ENCODE assay signal across 23 mouse cellular contexts in genomic region chr12:108715854-108716253, GRCm38 (mm10). TPM values are rescaled to one million over a fixed set of nuclear protein-coding genes. Genes with fewer than 3 reads are reported as not detected.
DNase-seq lines count a peak whose midpoint lies in the region; ATAC-seq lines count a peak whose summit lies in the region.
"Had no signal": no experiment of that assay in that cellular context is flagged by ENCODE, and none has a peak within 500 bp of the region (broad histone marks: within the 10 kb centered on the region; RNA-seq: fewer than 3 reads in every experiment).

No protein-coding gene starts in this region.

- H3K36me3 ChIP-seq in heart, embryonic 12.5 days, result no peaks in the 10 kb centered on the region
- no peaks in the 10 kb centered on the region for H3K36me3 ChIP-seq in lung, embryonic 15.5 days
- H3K36me3 ChIP-seq: embryonic facial prominence, embryonic 10.5 days; embryonic facial prominence, embryonic 12.5 days; forebrain, embryonic 15.5 days; G1E had no signal

- DNase-seq in heart, adult 11 months, result peak; percentile 71
- no peak for DNase-seq in lung, postnatal 14 days
- DNase-seq in urinary bladder, adult 2 months (ENCODE audit: low spot score), result peak; percentile 11
- DNase-seq in urinary bladder, adult 18-20 months (ENCODE audit: low spot score in 2 of 2), result no peak
- DNase-seq: adrenal gland, adult 8-10 months; adrenal gland, postnatal 14 days; adrenal gland, postnatal 36 days; B cell, adult 2 months; cerebellum, adult 11-12 months; cerebellum, adult 2 months; cerebellum, adult 9-10 months; cerebellum, postnatal 10 days; cerebellum, postnatal 25 days had no signal

- no peak overlapping the region for H3K27ac ChIP-seq in heart, embryonic 12.5 days (ENCODE audit: poor library complexity, severe bottlenecking)
- H3K27ac ChIP-seq in lung, embryonic 15.5 days, result peak overlapping the region; percentile 58; the same call in 1 of the 2 replicates
- H3K27ac ChIP-seq: embryonic facial prominence, embryonic 10.5 days; embryonic facial prominence, embryonic 12.5 days; forebrain, embryonic 13.5 days; forebrain, embryonic 15.5 days had no signal

- no peaks in the 10 kb centered on the region for H3K27me3 ChIP-seq in heart, embryonic 12.5 days (replicated peaks)
- H3K27me3 ChIP-seq in lung, embryonic 15.5 days, result no peaks in the 10 kb centered on the region
- H3K27me3 ChIP-seq: embryonic facial prominence, embryonic 12.5 days; forebrain, embryonic 13.5 days; forebrain, embryonic 15.5 days; Patski had no signal

- no peak overlapping the region for H3K9ac ChIP-seq in heart, embryonic 12.5 days
- no peak overlapping the region for H3K9ac ChIP-seq in lung, embryonic 15.5 days
- H3K9ac ChIP-seq: embryonic facial prominence, embryonic 12.5 days; forebrain, embryonic 13.5 days; forebrain, embryonic 15.5 days had no signal

- H3K4me2 ChIP-seq in heart, embryonic 12.5 days, result no peak overlapping the region
- H3K4me2 ChIP-seq in lung, embryonic 15.5 days, result no peak overlapping the region
- H3K4me2 ChIP-seq: embryonic facial prominence, embryonic 12.5 days; forebrain, embryonic 13.5 days; forebrain, embryonic 15.5 days had no signal

- H3K9me3 ChIP-seq in heart, embryonic 12.5 days (replicated peaks), result no peaks in the 10 kb centered on the region
- H3K9me3 ChIP-seq in lung, embryonic 15.5 days, result no peaks in the 10 kb centered on the region
- H3K9me3 ChIP-seq: embryonic facial prominence, embryonic 10.5 days; embryonic facial prominence, embryonic 12.5 days; forebrain, embryonic 13.5 days; forebrain, embryonic 15.5 days had no signal

- 67% methylated on average over 5 of the region's 5 CpGs for WGBS in heart, embryonic 12.5 days
- 77% methylated on average over 5 of the region's 5 CpGs for WGBS in lung, embryonic 15.5 days

- no peaks in the 10 kb centered on the region for H3K4me1 ChIP-seq in heart, embryonic 12.5 days (replicated peaks)
- 0 out of 2 replicates have a peak, but pooled peaks cover 4% of the 10 kb centered on the region for H3K4me1 ChIP-seq in lung, embryonic 15.5 days
- H3K4me1 ChIP-seq: embryonic facial prominence, embryonic 10.5 days; embryonic facial prominence, embryonic 12.5 days; forebrain, embryonic 13.5 days; forebrain, embryonic 15.5 days had no signal

- no peak for ATAC-seq in heart, embryonic 12.5 days (ENCODE audit: insufficient number of reproducible peaks, low FRiP score)
- ATAC-seq in lung, embryonic 15.5 days (ENCODE audit: borderline replicate concordance, extremely low read depth, low FRiP score, low TSS enrichment), result no peak
- ATAC-seq: activated CD4-positive, CD25-positive, alpha-beta regulatory T cell, adult 4 months; CD4-positive, CD25-positive, alpha-beta regulatory T cell, adult 4 months; forebrain, embryonic 13.5 days; forebrain, embryonic 15.5 days; Patski had no signal

- no peak overlapping the region for H3K4me3 ChIP-seq in heart, embryonic 12.5 days
- H3K4me3 ChIP-seq in lung, embryonic 15.5 days, result no peak overlapping the region
- H3K4me3 ChIP-seq: embryonic facial prominence, embryonic 10.5 days; embryonic facial prominence, embryonic 12.5 days; forebrain, embryonic 13.5 days; forebrain, embryonic 15.5 days had no signal

RNA-seq across cellular contexts. Expression of gene Degs2, which starts 13.7 kb away (rescaled TPM):
- 0.64 and 1.0 TPM in 2 replicates for polyA plus RNA-seq in heart, embryonic 12.5 days (2016; fragmentation: Nextera tagmentation; extraction: Ambion mirVana)
- polyA plus RNA-seq in lung, embryonic 15.5 days (2015; fragmentation: Nextera tagmentation; extraction: Ambion mirVana), result 0.82 and 1.4 TPM in 2 replicates
- polyA plus RNA-seq in urinary bladder, adult 2 months (2012; rRNA removed), result 55.0 and 72.3 TPM in 2 replicates
- polyA plus RNA-seq: G1E had no signal

Comparison
In these comparisons a context has a peak if more than half of its experiments do, and no peak if none do; other contexts are left out.
1. DNase-seq: peak in heart, adult 11 months (single experiment) and urinary bladder, adult 2 months (single experiment); none in lung, postnatal 14 days (single experiment) and urinary bladder, adult 18-20 months (0 of 2).
2. RNA of gene Degs2, which starts 13.7 kb away (polyA plus RNA-seq): 55.0 to 72.3 TPM in urinary bladder, adult 2 months; 0.82 to 1.4 TPM in lung, embryonic 15.5 days and 0.64 to 1.0 TPM in heart, embryonic 12.5 days; every median in the first group is over 10 times any median in the second.